In the genomic region with DNA sequence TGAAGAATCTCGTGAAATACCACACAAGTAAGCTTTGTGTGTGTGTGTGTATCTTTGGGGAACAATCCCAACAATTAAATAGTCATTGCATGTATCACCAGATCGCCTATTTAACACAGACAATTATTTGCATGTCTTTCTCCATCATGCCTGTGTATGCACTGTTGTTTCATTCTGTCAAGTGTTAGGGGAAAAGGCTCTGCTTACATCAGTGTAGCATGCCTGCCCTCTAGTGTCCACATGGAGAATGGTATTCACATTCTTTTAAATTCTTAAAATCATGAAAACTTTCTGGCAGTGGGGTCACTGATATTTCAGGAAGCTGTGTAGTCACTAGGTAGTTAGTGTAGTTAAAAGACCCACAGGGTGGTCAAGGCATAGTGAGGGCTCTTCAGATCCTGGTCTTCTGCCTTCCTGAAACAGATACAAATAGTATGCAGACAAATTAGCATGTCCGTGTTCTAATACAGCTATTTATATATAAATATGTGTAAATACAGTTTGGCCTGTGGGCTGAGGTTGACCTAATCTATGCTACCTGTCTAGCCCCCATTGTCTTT, we compare ENCODE assay signal across 8 mouse cellular contexts.
DNase-seq lines count a peak whose midpoint lies in the region; ATAC-seq and TF ChIP-seq lines count a peak whose summit lies in the region.

No protein-coding gene starts in this region.

- 0 out of 2 replicates have a peak overlapping the region, but pooled peaks have one; percentile 4 for H3K9ac ChIP-seq in forebrain, embryonic 14.5 days (ENCODE audit: low read length)
- H3K9ac ChIP-seq in midbrain, postnatal 0 days (replicated peaks; ENCODE audit: low read length, poor library complexity, severe bottlenecking), result no peak overlapping the region

- TF ChIP-seq CTCF in gastrocnemius, adult 2 months (IDR thresholded peaks at IDR 0.05), result peak; percentile 74
- peak; percentile 99 for TF ChIP-seq CTCF in midbrain, postnatal 0 days (IDR thresholded peaks at IDR 0.05)

- H3K4me2 ChIP-seq in forebrain, embryonic 14.5 days (ENCODE audit: low read length), result no peak overlapping the region
- H3K4me2 ChIP-seq in midbrain, postnatal 0 days (ENCODE audit: low read depth, low read length, poor library complexity, severe bottlenecking), result no peak overlapping the region

- H3K27ac ChIP-seq in gastrocnemius, adult 2 months, result no peak overlapping the region
- no peak overlapping the region for H3K27ac ChIP-seq in forebrain, embryonic 14.5 days (ENCODE audit: low read depth, low read length)
- H3K27ac ChIP-seq in midbrain, postnatal 0 days (ENCODE audit: low read depth, low read length), result no peak overlapping the region; the same call in 1 of the 2 replicates

- no peaks in the 10 kb centered on the region for H3K27me3 ChIP-seq in forebrain, embryonic 14.5 days (replicated peaks; ENCODE audit: control insufficient read depth, insufficient read depth, low read length)
- H3K27me3 ChIP-seq in midbrain, postnatal 0 days (ENCODE audit: insufficient read depth, low read length), result no peaks in the 10 kb centered on the region

- H3K4me3 ChIP-seq in gastrocnemius, adult 2 months, result no peak overlapping the region
- H3K4me3 ChIP-seq in forebrain, embryonic 14.5 days (ENCODE audit: low read depth, low read length), result no peak overlapping the region
- no peak overlapping the region for H3K4me3 ChIP-seq in midbrain, postnatal 0 days (ENCODE audit: low read depth, low read length)

- intact Hi-C loops in gastrocnemius, adult 2 months (cut with DNase I), result loop anchor here (2.0 kb wide), 1 partner anchor 112 kb away; no protein-coding TSS in a partner anchor

- peaks cover 5% of the 10 kb centered on the region; the same call in 1 of the 2 replicates for H3K4me1 ChIP-seq in forebrain, embryonic 14.5 days (ENCODE audit: control insufficient read depth, insufficient read depth, low read length)
- H3K4me1 ChIP-seq in midbrain, postnatal 0 days (ENCODE audit: insufficient read depth, low read length), result 0 out of 2 replicates have a peak, but pooled peaks cover 3% of the 10 kb centered on the region

- ATAC-seq in forebrain, embryonic 14.5 days, result peak; percentile 85
- peak; percentile 83 for ATAC-seq in midbrain, postnatal 0 days (ENCODE audit: low FRiP score)

- H3K36me3 ChIP-seq in forebrain, embryonic 14.5 days (ENCODE audit: control insufficient read depth, insufficient read depth, low read length), result no peaks in the 10 kb centered on the region
- H3K36me3 ChIP-seq in midbrain, postnatal 0 days (ENCODE audit: insufficient read depth, low read length), result no peaks in the 10 kb centered on the region

- H3K9me3 ChIP-seq in forebrain, embryonic 14.5 days (replicated peaks; ENCODE audit: control insufficient read depth, low read length), result no peaks in the 10 kb centered on the region
- H3K9me3 ChIP-seq in midbrain, postnatal 0 days (ENCODE audit: low read length), result no peaks in the 10 kb centered on the region

- WGBS in forebrain, embryonic 14.5 days, result 48% methylated on average over 3 of the region's 3 CpGs
- 41% methylated on average over 3 of the region's 3 CpGs for WGBS in midbrain, postnatal 0 days

- DNase-seq in gastrocnemius, adult 2 months, result no peak
- no peak for DNase-seq in gastrocnemius, postnatal 25 days
- peak; percentile 9 for DNase-seq in urinary bladder, postnatal 14 days (ENCODE audit: low spot score)
- DNase-seq in urinary bladder, adult 18-20 months (ENCODE audit: low spot score in 2 of 2), result no peak
- DNase-seq in forebrain, embryonic 14.5 days (ENCODE audit: low spot score), result peak; percentile 89
- peak; percentile 18 to 51 for DNase-seq in kidney, postnatal 36 days
- peak; percentile 81 for DNase-seq in midbrain, postnatal 0 days (ENCODE audit: low spot score)
- DNase-seq in adrenal gland, postnatal 4 days (ENCODE audit: low spot score in 2 of 2), result no peak

Comparison
In these comparisons a context has a peak if more than half of its experiments do, and no peak if none do; other contexts are left out.
1. DNase-seq: peak in urinary bladder, postnatal 14 days (single experiment), forebrain, embryonic 14.5 days (single experiment), kidney, postnatal 36 days (2 of 2) and midbrain, postnatal 0 days (single experiment); none in gastrocnemius, adult 2 months (single experiment), gastrocnemius, postnatal 25 days (single experiment), urinary bladder, adult 18-20 months (0 of 2) and adrenal gland, postnatal 4 days (0 of 2).